Mouse (Mus musculus) C2C12 (cell line): ENCODE results near the gene Zbtb8os. TPM values are rescaled to one million over a fixed set of nuclear protein-coding genes. Genes with fewer than 3 reads are reported as not detected.
"Not testable (repeated sequence)": the region's sequence is repeated elsewhere in the genome, so short reads cannot be mapped to it uniquely, and the experiment has no call there.

Experiments used
- H3K27me3 ChIP-seq: one replicate; pipeline ENCODE4 v1.6.1; 2011; ENCODE audit not compliant: control insufficient read depth, insufficient read depth, insufficient read length
- H3K36me3 ChIP-seq: one replicate; pipeline ENCODE4 v1.6.1; 2011; ENCODE audit not compliant: control insufficient read depth, insufficient read depth
- H3K4me3 ChIP-seq: one replicate; pipeline ENCODE4 v1.5.1; 2011; ENCODE audit warnings: mild to moderate bottlenecking, control low read depth; ENCODE audit not compliant: poor library complexity, insufficient read depth, severe bottlenecking
- H3K79me2 ChIP-seq: one replicate; pipeline ENCODE4 v1.6.1; 2011; ENCODE audit not compliant: control insufficient read depth, insufficient read depth
- H3K79me3 ChIP-seq: one replicate; pipeline ENCODE4 v1.6.1; 2011; ENCODE audit warnings: low read depth, control low read depth
- H3ac ChIP-seq: one replicate; pipeline ENCODE3; 2011; ENCODE audit warnings: low read depth; ENCODE audit not compliant: control insufficient read depth, insufficient read length
- CEBPB ChIP-seq: IDR thresholded peaks from one replicate; pipeline ENCODE4 v1.6.1; 2011; ENCODE audit warnings: low read depth, mild to moderate bottlenecking, control low read depth, moderate library complexity
- CTCF ChIP-seq: IDR thresholded peaks from one replicate; pipeline ENCODE4 v1.5.1; 2011; ENCODE audit not compliant: control insufficient read depth, insufficient read depth, insufficient read length
- FOSL1 ChIP-seq: IDR thresholded peaks from one replicate; pipeline ENCODE4 v1.8.0; 2011; ENCODE audit warnings: mild to moderate bottlenecking, low read length; ENCODE audit not compliant: poor library complexity, insufficient read depth, severe bottlenecking
- MAX ChIP-seq: IDR thresholded peaks from one replicate; pipeline ENCODE4 v1.6.1; 2011; ENCODE audit warnings: mild to moderate bottlenecking, control low read depth
- MYOD1 ChIP-seq: IDR thresholded peaks from one replicate; pipeline ENCODE4 v1.6.1; 2011; ENCODE audit warnings: low read depth; ENCODE audit not compliant: control insufficient read depth, insufficient read length
- MYOG ChIP-seq: IDR thresholded peaks from one replicate; pipeline ENCODE4 v1.6.1; 2011; ENCODE audit not compliant: control insufficient read depth, insufficient read length; ENCODE audit errors: extremely low read depth
- USF1 ChIP-seq: IDR thresholded peaks from one replicate; pipeline ENCODE4 v1.6.1; 2011; ENCODE audit warnings: low read depth, mild to moderate bottlenecking, control low read depth, moderate library complexity
- polyA plus RNA-seq: library from polyadenylated mRNA; unstranded; fragments of >200 nt; fragmentation: generic; extraction: Trizol; gene quantifications from one replicate; pipeline ENCODE4 v1.2.1, GENCODE M21; 2012; ENCODE audit warnings: missing spikeins

Gene Zbtb8os
- polyA plus RNA-seq, 1 experiment: 31.2 TPM

DNA sequence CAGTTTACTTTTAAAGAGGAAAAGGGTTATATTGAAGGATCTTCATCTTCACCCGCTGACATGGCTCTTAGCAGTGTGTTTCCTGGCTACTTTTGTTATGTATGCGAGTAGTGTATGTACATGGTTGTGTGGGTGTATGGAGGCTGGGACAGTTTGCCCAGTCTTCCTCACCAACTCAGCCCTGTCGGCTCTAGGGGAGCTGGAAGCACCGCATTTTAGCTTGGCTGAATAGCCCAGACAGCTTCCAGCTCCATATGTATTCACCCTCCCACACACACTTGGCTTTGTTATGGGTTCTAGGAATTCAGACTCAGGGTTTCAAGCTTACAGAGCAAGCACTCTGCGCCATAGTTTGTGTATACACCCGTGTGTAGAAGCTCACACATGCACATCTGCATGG lies 15.6 kb downstream of the Zbtb8os start:
- TF ChIP-seq MYOG: no peak
- no peak for TF ChIP-seq MYOD1
- no peak for TF ChIP-seq CTCF
- TF ChIP-seq USF1: no peak
- TF ChIP-seq FOSL1: no peak
- no peak for TF ChIP-seq CEBPB
- TF ChIP-seq MAX: no peak
- Histone ChIP-seq H3ac (no peak overlapping the region), H3K27me3 (no peaks in the 10 kb centered on the region), H3K36me3 (no peaks in the 10 kb centered on the region), H3K4me3 (no peak overlapping the region), H3K79me3 (no peaks in the 10 kb centered on the region), H3K79me2 (no peaks in the 10 kb centered on the region)

DNA sequence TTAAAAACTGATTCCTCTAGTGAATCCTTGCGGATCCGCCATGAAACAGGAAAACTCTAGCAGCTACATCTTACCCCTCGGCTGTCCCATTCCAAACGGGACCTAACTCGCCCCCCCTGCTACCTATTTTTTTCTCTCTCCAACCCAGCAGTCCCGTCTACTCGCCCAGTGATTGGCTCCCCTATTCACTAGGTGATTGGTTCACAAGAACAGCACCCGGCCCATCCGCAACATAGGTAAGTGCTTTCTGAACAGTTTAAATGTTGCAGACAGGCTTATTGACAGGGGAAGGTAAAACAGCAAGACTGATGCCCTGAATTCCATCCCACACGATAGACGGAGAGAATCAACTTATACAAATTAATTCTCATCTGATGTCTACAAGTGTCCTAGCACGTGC lies 17.7 kb downstream of the Zbtb8os start:
- TF ChIP-seq CTCF (no peak), MYOD1 (no peak), USF1 (no peak), FOSL1 (no peak), MYOG (no peak), CEBPB (no peak), MAX (no peak)
- Histone ChIP-seq H3K79me2 (no peaks in the 10 kb centered on the region), H3K4me3 (no peak overlapping the region), H3ac (no peak overlapping the region), H3K79me3 (no peaks in the 10 kb centered on the region), H3K27me3 (no peaks in the 10 kb centered on the region), H3K36me3 (peaks cover 1% of the 10 kb centered on the region)

DNA sequence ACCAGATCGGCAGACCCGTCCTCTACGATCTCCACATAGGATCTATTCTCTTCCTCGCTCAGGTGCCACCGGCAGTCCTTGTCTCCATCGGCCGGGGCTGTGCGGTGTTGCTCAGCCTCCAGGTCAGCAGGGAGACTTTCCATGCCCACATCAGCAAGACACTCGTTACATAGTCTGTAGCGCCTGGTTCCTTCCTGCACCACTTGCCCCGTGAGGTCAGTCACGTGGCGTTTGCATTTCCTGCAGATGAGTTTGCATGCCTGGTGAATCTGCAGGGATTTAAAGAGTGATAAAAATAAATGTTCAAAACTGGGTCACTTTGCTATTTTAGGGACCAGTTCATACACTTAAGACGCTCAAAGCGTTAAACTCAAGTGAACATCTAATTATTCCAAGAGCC lies 18.7 kb downstream of the Zbtb8os start:
- Histone ChIP-seq H3K27me3 (no peaks in the 10 kb centered on the region), H3K4me3 (no peak overlapping the region), H3K79me2 (no peaks in the 10 kb centered on the region), H3K36me3 (peaks cover 5% of the 10 kb centered on the region), H3K79me3 (no peaks in the 10 kb centered on the region), H3ac (no peak overlapping the region)
- TF ChIP-seq MYOG: no peak
- no peak for TF ChIP-seq MYOD1
- TF ChIP-seq FOSL1: no peak
- TF ChIP-seq CTCF: no peak
- no peak for TF ChIP-seq CEBPB
- no peak for TF ChIP-seq MAX
- no peak for TF ChIP-seq USF1

DNA sequence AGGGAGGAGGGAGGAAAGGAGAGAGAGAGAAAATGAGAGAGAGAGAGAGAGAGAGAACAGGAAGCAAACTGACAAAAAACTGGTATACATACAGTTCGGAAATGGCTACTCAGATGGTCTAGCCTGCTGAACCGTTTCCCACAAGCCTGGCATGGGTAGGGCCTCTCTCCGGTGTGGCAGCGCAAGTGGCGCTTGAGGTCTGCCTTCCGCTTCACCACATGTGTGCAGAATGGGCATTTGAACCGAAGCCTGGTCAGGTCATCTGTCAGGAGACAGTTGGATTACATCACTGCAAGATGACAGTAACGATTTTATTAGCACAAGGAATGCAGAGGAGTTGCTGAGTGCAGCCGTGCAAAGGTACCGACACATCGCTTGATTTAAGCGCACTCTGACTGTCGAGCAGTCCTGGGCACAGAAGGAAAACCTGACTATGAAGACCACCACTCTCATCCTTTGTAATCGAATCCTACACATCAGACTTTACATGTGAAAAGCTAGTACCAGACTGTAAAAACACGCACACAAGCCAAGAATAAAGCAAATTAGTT lies 22.2 kb downstream of the Zbtb8os start:
- no peak overlapping the region for H3ac ChIP-seq
- H3K36me3 ChIP-seq: peaks cover 5% of the 10 kb centered on the region
- H3K79me2 ChIP-seq: no peaks in the 10 kb centered on the region
- H3K27me3 ChIP-seq: no peaks in the 10 kb centered on the region
- TF ChIP-seq MAX: no peak
- no peak for TF ChIP-seq FOSL1
- no peak for TF ChIP-seq CEBPB
- no peak for TF ChIP-seq MYOD1
- TF ChIP-seq CTCF: no peak
- TF ChIP-seq MYOG: no peak
- no peak for TF ChIP-seq USF1
- H3K4me3 ChIP-seq: no peak overlapping the region
- H3K79me3 ChIP-seq: no peaks in the 10 kb centered on the region

DNA sequence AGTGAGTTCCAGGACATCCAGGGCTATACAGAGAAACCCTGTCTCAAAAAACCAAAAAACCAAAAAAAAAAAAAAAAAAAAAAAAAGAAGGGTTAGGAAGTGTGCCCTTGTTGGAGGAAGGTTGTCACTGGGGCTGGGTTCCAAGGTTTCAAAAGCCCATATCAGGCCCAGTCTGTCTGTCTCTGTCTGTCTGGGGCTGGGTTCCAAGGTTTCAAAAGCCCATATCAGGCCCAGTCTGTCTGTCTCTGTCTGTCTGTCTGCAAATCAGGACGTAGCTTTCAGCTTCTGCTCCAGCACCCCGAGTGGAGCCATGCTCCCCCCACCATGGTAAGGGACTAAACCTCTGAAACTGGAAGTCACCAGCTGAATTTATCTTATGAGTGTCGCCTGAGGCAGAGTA lies 26.7 kb downstream of the Zbtb8os start:
- H3K79me3 ChIP-seq, H3K4me3 ChIP-seq, H3K27me3 ChIP-seq, H3K36me3 ChIP-seq, H3K79me2 ChIP-seq, H3ac ChIP-seq: not testable (repeated sequence)

DNA sequence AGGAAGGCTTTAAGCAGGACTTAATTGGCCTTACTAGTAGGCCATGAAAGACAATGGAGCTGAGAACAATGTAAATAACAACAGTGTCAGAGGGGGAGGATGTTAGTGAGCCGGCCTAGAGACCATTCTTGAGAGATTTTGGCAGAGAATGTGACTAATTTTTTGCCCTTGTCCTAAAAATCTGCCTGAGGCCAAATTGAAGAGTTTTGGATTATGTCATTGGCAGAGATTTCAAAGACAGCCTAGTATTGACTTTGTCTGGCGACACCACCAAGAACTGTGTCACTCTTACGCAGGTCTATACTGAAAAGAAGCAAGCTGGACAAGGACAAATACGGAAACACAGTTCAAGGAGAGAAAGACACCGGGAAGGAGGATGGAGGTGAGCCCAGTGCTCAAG lies 27.3 kb downstream of the Zbtb8os start:
- no peaks in the 10 kb centered on the region for H3K79me2 ChIP-seq
- no peak overlapping the region for H3K4me3 ChIP-seq
- TF ChIP-seq MYOG: no peak
- no peak for TF ChIP-seq MYOD1
- no peak for TF ChIP-seq CEBPB
- no peak for TF ChIP-seq FOSL1
- peaks cover 5% of the 10 kb centered on the region for H3K36me3 ChIP-seq
- H3K27me3 ChIP-seq: no peaks in the 10 kb centered on the region
- H3ac ChIP-seq: no peak overlapping the region
- H3K79me3 ChIP-seq: no peaks in the 10 kb centered on the region
